17 mouse cellular contexts compared by ENCODE assay signal in genomic region chr1:37041856-37042255, GRCm38 (mm10).
"Had no signal": no experiment of that assay in that cellular context is flagged by ENCODE, and none has a peak within 500 bp of the region (broad histone marks: within the 10 kb centered on the region; RNA-seq: fewer than 3 reads in every experiment).

No protein-coding gene starts in this region.

- DNase-seq: retina, postnatal 1 day; right cerebral cortex, adult 18-20 months; right cerebral cortex, postnatal 14 days; right cerebral cortex, postnatal 25 days; right cerebral cortex, postnatal 4 days; spleen, adult 18-20 months; thymus, adult 18-20 months; thymus, adult 2 months; thymus, postnatal 14 days; thymus, postnatal 25 days; thymus, postnatal 36 days; thymus, postnatal 4 days had no signal

- H3K36me3 ChIP-seq: neural tube, embryonic 12.5 days; neural tube, embryonic 13.5 days; neural tube, embryonic 15.5 days; stomach, embryonic 15.5 days had no signal

- H3K9ac ChIP-seq: neural tube, embryonic 12.5 days; neural tube, embryonic 13.5 days; neural tube, embryonic 15.5 days; stomach, embryonic 15.5 days had no signal

- H3K27ac ChIP-seq: neural tube, embryonic 12.5 days; neural tube, embryonic 13.5 days; neural tube, embryonic 15.5 days; stomach, embryonic 15.5 days; stomach, postnatal 0 days had no signal

- H3K9me3 ChIP-seq: neural tube, embryonic 12.5 days; neural tube, embryonic 13.5 days; neural tube, embryonic 15.5 days; stomach, embryonic 15.5 days had no signal

- H3K27me3 ChIP-seq: neural tube, embryonic 12.5 days; neural tube, embryonic 13.5 days; neural tube, embryonic 15.5 days; stomach, embryonic 15.5 days had no signal

- H3K4me3 ChIP-seq: neural tube, embryonic 12.5 days; neural tube, embryonic 13.5 days; neural tube, embryonic 15.5 days; stomach, embryonic 15.5 days had no signal

- H3K4me1 ChIP-seq: neural tube, embryonic 12.5 days; neural tube, embryonic 13.5 days; neural tube, embryonic 15.5 days; stomach, embryonic 15.5 days had no signal
